Mouse (Mus musculus) liver, postnatal 0 days (tissue): ENCODE measurements around the gene Ripk1. TPM values are rescaled to one million over a fixed set of nuclear protein-coding genes. Genes with fewer than 3 reads are reported as not detected.

Source experiments
- ATAC-seq: fragments of 200-750 bp; cut with Nextera tagmentation; 2 replicates; pipeline ENCODE4 v1.8.0; 2017; ENCODE audit warnings: mild to moderate bottlenecking, moderate library complexity
- DNase-seq: peaks from one replicate; pipeline ENCODE4 v3.0.0-alpha.2; 2016
- H3K27ac ChIP-seq: fragments of 300-500 bp; sonication (generic); 2 replicates; pipeline ENCODE4 v1.5.1; 2014; ENCODE audit warnings: antibody characterized with exemption, moderate library complexity, mild to moderate bottlenecking, low read depth
- H3K27me3 ChIP-seq: fragments of 300-500 bp; sonication (generic); 2 replicates; pipeline ENCODE4 v1.6.1; 2014; ENCODE audit warnings: low read length, control low read depth, mixed read lengths; ENCODE audit not compliant: insufficient read depth
- H3K36me3 ChIP-seq: fragments of 300-500 bp; sonication (generic); replicated peaks from 2 replicates; pipeline ENCODE4 v1.6.1; 2014; ENCODE audit warnings: mild to moderate bottlenecking, control low read depth, low read length, moderate library complexity, mixed read lengths; ENCODE audit not compliant: insufficient read depth
- H3K4me1 ChIP-seq: fragments of 300-500 bp; sonication (generic); 2 replicates; pipeline ENCODE4 v1.6.1; 2014; ENCODE audit warnings: antibody characterized with exemption, mild to moderate bottlenecking, control low read depth; ENCODE audit not compliant: insufficient read depth
- H3K4me2 ChIP-seq: fragments of 300-500 bp; sonication (generic); 2 replicates; pipeline ENCODE4 v1.6.1; 2014; ENCODE audit warnings: low read depth, mild to moderate bottlenecking, low read length, moderate library complexity, mixed read lengths
- H3K4me3 ChIP-seq: fragments of 300-500 bp; sonication (generic); 2 replicates; pipeline ENCODE4 v1.5.1; 2014; ENCODE audit warnings: low read depth, low read length
- H3K9ac ChIP-seq: fragments of 300-500 bp; sonication (generic); replicated peaks from 2 replicates; pipeline ENCODE4 v1.6.1; 2014; ENCODE audit warnings: mild to moderate bottlenecking, moderate library complexity
- H3K9me3 ChIP-seq: fragments of 300-500 bp; sonication (generic); 2 replicates; pipeline ENCODE4 v1.6.1; 2016; ENCODE audit warnings: mild to moderate bottlenecking, control low read depth, low read length, mixed read lengths
- CTCF ChIP-seq: sonication (generic); IDR thresholded peaks from 2 replicates; pipeline ENCODE4 v1.5.1; 2016; ENCODE audit warnings: antibody characterized with exemption, low read depth
- EP300 ChIP-seq: IDR thresholded peaks from 2 replicates; pipeline ENCODE4 v1.6.1; 2016; ENCODE audit warnings: antibody characterized with exemption, low read depth, mild to moderate bottlenecking
- WGBS: fragments of 180-500 bp; shearing (Covaris S2); extraction: QIAGEN DNeasy Blood & Tissue Kit; methylation state at CpG from one replicate; pipeline ENCODE4 v1.1.7; 2014; ENCODE audit not compliant: insufficient replicate concordance; 5-methylcytosine and 5-hydroxymethylcytosine counted together
- polyA plus RNA-seq: library from polyadenylated mRNA; unstranded; fragments of >200 nt; fragmentation: Nextera tagmentation; extraction: Ambion mirVana; gene quantifications from 2 replicates; pipeline ENCODE4 v1.2.1, GENCODE M21; 2015

The Ripk1 gene
- polyA plus RNA-seq, 1 experiment from 2014 or later = 11.3 TPM

DNA sequence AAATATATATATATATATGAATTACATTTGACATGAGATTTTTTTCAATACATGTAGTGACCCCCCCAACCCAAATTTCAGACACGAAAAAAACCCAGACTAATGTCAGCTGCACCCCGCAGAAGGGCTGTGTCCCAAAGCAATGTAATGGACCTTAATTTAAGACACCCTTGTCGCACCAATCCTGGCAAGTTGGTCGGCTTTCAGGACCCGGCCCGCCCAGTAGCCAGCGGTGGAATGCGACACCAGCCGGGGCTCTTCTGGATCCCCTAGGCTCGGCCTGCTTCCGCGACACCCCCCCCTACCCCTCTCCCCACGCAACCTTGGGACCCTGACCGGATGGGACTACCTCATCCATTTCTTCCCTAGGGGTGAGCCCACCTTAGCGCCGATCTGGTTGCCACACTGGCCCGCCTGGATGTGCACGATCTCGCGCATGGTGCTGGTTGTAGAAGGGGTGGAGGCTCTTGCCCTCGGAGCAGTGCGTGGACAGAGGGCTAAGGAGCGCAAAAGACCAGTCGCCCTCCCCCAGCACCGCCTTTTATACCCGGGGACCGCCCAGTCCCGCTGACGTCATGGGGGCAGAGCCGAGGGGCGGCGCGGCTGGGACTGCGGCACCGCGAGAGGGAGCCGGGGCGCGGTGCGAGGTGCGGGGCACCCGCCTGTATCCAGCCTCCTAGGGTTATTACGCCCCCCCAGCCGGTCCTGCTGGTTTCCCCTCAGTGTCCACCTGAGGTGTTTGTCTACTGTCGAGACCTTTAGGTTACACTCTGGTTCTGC lies 75.5 kb downstream of the Ripk1 start, which contains the start of gene Tubb2a:
Gene Tubb2a (minus strand): TSS at position 516 of the 780 bp plus-strand sequence.
- Histone ChIP-seq H3K9ac (peak within 1 kb of the TSS; percentile 88), H3K9me3 (no peaks in the 10 kb centered on the region), H3K27ac (peak within 1 kb of the TSS; percentile 89), H3K27me3 (no peaks in the 10 kb centered on the region), H3K36me3 (peaks cover 7% of the 10 kb centered on the region; the same call in 1 of the 2 replicates), H3K4me1 (peaks cover 23% of the 10 kb centered on the region), H3K4me2 (peak within 1 kb of the TSS; percentile 86), H3K4me3 (peak within 1 kb of the TSS; percentile 76)
- TF ChIP-seq EP300 (no peak), CTCF (peak; percentile 76)
- peak; percentile 81 for ATAC-seq
- DNase-seq = peak; percentile 94
- WGBS = under 1% methylated on average over 45 of the region's 45 CpGs

DNA sequence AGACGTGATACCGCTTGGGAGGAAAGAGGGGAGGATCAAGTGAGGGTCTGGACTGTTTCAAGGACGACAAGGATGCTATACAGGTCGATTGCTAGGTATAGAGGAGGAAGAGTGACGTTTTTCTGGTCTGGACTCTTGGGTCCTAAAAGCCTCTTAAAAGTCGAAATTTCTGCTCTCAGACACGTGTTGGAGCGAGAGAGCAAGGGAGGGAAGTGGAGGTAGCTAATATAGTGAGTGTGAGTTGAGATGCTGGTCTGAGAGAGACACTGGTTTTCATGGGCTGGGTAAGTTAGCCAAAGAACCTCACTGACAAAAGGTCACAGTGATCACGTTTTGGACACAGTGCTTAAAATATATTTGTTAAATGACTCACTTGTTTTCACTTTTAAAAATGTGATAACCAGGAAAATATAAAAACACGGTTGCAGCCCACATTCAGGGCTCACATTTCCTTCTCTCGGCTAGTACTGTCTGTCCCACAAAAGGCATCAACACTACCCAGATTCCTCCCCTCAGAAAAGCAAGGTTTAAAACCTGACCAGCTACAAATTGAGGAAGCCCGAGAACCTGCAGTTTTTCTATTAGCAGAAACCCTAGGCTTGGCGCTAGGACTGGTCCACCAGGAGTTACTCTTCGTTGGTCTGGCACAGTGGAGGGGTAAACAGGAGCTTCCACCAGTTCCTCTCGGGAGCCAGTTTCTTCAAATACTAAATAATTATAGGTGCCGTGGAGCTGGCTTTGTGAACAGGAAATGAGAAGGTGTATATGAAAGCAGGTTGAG lies 76.5 kb downstream of the Ripk1 start:
- no peaks in the 10 kb centered on the region for H3K27me3 ChIP-seq
- H3K27ac ChIP-seq = no peak overlapping the region
- WGBS = 31% methylated on average over 16 of the region's 16 CpGs
- peak overlapping the region; percentile 76 for H3K4me3 ChIP-seq
- no peaks in the 10 kb centered on the region for H3K9me3 ChIP-seq
- H3K4me1 ChIP-seq = peaks cover 23% of the 10 kb centered on the region
- TF ChIP-seq CTCF (no peak), EP300 (no peak)
- no peak for DNase-seq
- peak overlapping the region; percentile 88 for H3K9ac ChIP-seq
- peaks cover 7% of the 10 kb centered on the region; the same call in 1 of the 2 replicates for H3K36me3 ChIP-seq
- H3K4me2 ChIP-seq = peak overlapping the region; percentile 86
- no peak for ATAC-seq

GRCm38 (mm10) chr13:34079801-34080200 lies 77.6 kb downstream of the Ripk1 start:
- H3K27me3 ChIP-seq = no peaks in the 10 kb centered on the region
- peak; percentile 72 for ATAC-seq
- no peak overlapping the region for H3K4me2 ChIP-seq
- 57% methylated on average over 3 of the region's 3 CpGs for WGBS
- H3K4me1 ChIP-seq = peaks cover 28% of the 10 kb centered on the region
- H3K9me3 ChIP-seq = no peaks in the 10 kb centered on the region
- peak; percentile 35 for DNase-seq
- peak overlapping the region; percentile 60; the same call in 1 of the 2 replicates for H3K27ac ChIP-seq
- H3K4me3 ChIP-seq = no peak overlapping the region
- TF ChIP-seq CTCF = no peak
- peak; percentile 64 for TF ChIP-seq EP300
- H3K9ac ChIP-seq = no peak overlapping the region
- peaks cover 7% of the 10 kb centered on the region; the same call in 1 of the 2 replicates for H3K36me3 ChIP-seq

DNA sequence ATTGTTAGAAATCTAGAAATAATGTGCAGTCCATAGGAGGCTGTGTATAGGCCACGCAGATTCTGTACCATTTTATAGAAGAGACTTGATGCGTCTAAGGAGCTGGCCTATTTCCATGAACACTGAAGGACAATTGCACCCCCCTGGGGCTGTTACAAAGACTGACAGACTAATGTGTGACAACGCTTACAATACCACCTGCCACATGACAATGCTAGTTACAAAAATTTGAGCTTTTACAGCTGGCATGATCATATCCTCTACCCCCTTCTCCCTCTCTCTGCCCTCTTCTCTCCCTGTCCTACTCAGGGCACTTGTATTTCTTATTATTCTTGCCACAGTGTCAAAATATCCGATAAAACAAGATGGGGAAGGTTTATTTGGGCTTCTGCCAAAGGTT lies 79.8 kb downstream of the Ripk1 start:
- Histone ChIP-seq H3K27ac (no peak overlapping the region), H3K4me1 (peaks cover 18% of the 10 kb centered on the region), H3K4me3 (no peak overlapping the region), H3K9me3 (no peaks in the 10 kb centered on the region), H3K4me2 (no peak overlapping the region), H3K27me3 (no peaks in the 10 kb centered on the region), H3K9ac (no peak overlapping the region), H3K36me3 (no peaks in the 10 kb centered on the region)
- WGBS = 83% methylated on average over 4 of the region's 4 CpGs
- DNase-seq (no peak), ATAC-seq (no peak)
- TF ChIP-seq CTCF = no peak
- TF ChIP-seq EP300 = no peak

- no peak for TF ChIP-seq CTCF
- no peak for TF ChIP-seq EP300
- no peaks in the 10 kb centered on the region for H3K27me3 ChIP-seq
- 55% methylated on average over 9 of the region's 9 CpGs for WGBS
- ATAC-seq (no peak), DNase-seq (no peak)
- peaks cover 8% of the 10 kb centered on the region for H3K4me1 ChIP-seq
- H3K27ac ChIP-seq = no peak overlapping the region
- H3K9me3 ChIP-seq = no peaks in the 10 kb centered on the region
- H3K4me2 ChIP-seq = no peak overlapping the region
- H3K9ac ChIP-seq = no peak overlapping the region
- no peak overlapping the region for H3K4me3 ChIP-seq
- H3K36me3 ChIP-seq = no peaks in the 10 kb centered on the region
These were observed 82.0 kb downstream of the Ripk1 start for GRCm38 (mm10) chr13:34084026-34084750.

Other genes starting within 250 kb of the Ripk1 start
- not detected in 2 replicates for gene Serpinb6e, start 159.0 kb upstream of the Ripk1 start, polyA plus RNA-seq
- not detected in 2 replicates for gene Serpinb6c, start 96.7 kb upstream of the Ripk1 start, polyA plus RNA-seq
- 22.5 and 23.0 TPM in 2 replicates for gene Nqo2, start 37.7 kb upstream of the Ripk1 start, polyA plus RNA-seq
- gene Serpinb6a, start 431 bp downstream of the Ripk1 start, polyA plus RNA-seq = 26.0 and 28.3 TPM in 2 replicates
- gene Bphl, start 35.2 kb downstream of the Ripk1 start, polyA plus RNA-seq = 95.6 and 107 TPM in 2 replicates
- 64.7 and 78.8 TPM in 2 replicates for gene Tubb2a, start 75.6 kb downstream of the Ripk1 start, polyA plus RNA-seq
- 0.28 and 0.31 TPM in 2 replicates for gene Tubb2b, start 128.1 kb downstream of the Ripk1 start, polyA plus RNA-seq
- gene Psmg4, start 160.6 kb downstream of the Ripk1 start, polyA plus RNA-seq = 49.2 and 50.5 TPM in 2 replicates